Mouse (Mus musculus) ovary, postnatal 36 days (tissue): ENCODE measurements around the gene Olfr518.

Experiments used
- DNase-seq: peaks from one replicate; pipeline ENCODE4 v3.0.0; 2022; ENCODE audit warnings: low spot score, mixed read lengths

Olfr518 gene

DNA sequence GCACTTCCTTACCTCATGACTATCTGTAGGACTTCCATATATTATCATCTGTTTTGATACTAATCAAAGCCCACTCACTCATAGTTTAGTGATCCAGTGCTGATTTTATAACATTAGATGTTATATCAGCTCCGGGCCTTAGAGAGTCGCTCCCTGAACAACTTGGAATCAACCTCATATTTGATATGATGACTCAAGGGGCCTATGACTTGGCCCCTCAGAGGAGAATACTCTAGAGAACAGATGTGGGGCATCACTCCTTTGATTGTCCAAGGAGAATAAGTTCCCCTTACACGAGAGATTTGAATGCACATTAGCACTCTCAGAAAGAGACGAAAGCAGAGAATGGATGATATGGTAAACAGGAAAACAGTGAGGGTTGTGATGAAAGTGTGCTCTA lies at the start of gene Olfr518:
Gene Olfr518 (minus strand): TSS at position 101 of the 400 bp plus-strand sequence.
- no peak for DNase-seq

DNA sequence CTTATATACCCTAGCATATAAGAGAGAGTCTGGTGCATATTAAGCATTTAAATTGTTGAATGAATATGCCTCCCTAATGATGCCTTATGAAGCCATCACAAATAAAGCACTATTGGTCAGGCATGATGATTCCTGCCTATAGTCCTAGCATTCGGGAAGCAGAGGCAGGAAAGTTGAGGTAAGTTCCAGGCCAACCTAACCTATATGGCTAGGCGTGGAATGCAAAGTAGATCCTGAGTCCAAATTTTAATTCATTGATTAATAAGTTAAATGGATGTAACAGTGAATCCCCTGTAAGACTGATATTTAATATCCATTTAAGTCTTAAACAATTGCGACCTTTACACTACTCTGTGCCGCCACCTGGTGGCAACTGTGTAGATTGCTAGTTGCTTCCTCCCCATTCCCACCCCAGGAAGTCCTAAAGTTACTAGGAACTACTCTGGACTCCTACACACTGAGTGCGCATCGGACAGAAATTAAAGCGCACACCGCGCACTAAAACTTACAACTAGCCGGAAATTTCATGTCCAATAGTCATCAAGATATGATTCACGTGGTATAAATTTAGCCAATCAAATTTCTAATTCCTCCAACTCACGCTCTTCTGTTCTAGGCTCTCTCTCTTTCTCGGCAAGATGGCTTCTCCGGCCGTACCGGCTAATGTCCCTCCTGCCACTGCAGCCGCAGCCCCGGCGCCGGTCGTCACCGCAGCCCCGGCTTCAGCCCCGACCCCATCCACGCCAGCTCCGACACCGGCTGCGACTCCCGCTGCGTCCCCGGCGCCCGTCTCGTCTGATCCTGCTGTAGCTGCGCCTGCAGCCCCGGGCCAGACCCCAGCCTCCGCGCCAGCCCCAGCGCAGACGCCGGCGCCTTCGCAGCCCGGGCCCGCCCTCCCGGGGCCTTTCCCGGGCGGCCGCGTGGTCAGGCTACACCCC lies 49.3 kb upstream of the Olfr518 start, which contains the start of gene Eif3f:
Gene Eif3f (plus strand): TSS at position 624 of the 938 bp plus-strand sequence.
- peak; percentile 91 for DNase-seq

DNA sequence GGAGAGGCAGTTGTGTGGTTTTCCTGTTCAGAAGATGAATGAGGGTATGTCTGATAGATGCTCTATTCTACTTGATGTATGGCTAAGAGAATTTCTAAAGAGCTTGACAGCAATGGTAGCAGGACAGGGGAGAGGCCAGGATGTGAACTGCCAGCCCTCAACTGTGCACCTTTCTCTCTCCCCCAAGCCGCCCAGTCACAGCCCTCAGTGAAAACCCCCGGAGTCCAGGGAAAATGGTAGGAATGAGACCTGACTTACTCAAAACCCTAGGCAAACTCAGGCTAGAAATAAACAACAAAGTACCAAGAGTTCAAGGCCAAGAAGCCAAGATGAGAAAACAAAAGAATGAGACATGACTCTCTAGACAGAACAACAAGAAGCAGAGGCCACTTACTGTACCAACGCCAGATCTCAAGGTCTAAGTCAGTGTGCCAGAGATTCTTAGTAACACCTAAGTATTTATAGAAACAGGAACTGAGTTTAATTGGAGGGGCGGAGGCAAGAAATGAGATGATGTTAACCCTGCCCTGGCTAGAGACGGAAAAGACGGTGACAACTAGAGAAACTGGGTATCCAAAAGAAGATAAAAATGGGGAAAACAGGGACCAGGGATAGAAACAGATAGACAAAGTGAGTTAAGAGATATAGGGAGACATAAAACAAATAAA lies 45.1 kb upstream of the Olfr518 start, which contains the start of gene Nlrp10:
Gene Nlrp10 (minus strand): TSS at position 453 of the 668 bp plus-strand sequence.
- DNase-seq = no peak

DNA sequence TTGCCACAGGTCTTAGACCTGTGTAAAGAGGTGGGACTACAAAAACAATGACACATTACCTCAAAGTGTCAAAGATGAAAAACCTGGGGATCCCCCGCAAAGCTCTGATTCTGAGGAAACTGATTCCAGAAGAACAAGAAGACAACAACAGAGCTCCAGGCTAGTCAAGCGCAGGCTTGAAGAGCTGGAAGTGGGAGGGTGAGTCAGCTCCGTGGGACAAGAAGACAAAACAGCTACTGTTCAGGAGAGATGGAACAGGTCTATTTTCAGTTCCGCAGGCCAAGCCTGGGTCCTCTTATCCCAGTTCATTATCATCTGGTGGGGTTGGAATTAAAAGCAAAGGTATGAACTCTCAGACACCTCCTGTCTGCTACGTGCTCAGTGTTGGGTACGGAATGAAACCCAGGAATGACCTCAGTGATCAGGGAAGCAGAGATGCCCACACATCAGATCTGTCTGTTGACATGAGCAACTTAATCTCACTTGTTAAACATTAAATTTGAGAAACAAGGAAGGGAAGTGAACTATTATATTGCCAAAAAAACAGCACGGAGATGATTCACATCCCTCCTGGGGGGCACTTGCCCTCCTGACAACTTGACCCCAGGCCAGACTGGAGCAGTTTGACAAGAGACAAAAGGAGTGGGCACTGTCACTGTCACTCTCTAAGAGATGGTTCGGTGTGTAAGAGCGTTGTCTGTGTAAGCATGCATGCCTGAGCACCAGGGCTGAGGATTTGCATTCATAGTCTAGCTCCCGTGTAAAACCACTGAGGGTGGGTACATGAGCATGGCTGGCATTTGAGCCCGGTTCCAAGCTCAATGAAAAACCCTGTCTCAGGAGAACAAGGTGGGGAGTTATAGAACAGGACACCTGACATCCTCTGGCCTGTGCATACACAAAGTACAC lies 43.7 kb upstream of the Olfr518 start:
- DNase-seq = no peak

DNA sequence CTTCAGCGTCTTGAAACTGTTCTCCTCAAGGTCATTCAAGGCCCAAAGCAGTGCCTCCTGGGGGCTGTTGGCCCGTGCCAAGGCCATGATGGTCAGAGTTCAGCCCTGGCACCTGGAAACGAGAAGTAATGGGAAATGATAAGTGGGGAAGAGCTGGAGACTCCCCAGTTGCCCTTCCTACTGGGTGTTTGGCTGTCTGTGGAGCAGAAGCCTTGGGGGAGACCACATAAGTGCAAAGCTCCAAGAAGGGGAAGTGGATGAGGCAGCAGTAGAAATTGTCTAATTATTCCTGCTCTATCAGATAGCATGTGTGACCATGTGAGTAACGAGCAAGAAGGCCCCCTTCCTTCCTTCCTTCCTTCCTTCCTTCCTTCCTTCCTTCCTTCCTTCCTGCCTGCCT lies 42.2 kb upstream of the Olfr518 start:
- DNase-seq = no peak

DNA sequence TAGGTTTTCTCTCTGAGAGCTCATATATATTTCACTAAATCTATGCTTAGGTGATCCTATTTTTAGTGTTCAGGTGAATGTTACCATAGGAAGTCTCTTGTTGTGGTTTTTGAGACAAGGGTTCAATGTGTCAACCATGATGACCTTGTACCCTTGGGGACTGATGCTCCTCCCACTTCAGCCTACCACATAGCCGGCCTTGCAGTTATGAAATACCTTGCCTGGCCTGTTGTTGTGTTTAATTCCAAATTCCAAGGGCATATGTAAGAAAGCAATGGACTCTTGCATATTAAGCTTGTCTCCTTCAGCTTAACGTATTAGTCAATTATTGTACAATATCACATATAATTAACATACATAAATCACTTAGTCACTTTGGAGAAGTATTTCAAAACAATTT lies 19.2 kb upstream of the Olfr518 start:
- no peak for DNase-seq

DNA sequence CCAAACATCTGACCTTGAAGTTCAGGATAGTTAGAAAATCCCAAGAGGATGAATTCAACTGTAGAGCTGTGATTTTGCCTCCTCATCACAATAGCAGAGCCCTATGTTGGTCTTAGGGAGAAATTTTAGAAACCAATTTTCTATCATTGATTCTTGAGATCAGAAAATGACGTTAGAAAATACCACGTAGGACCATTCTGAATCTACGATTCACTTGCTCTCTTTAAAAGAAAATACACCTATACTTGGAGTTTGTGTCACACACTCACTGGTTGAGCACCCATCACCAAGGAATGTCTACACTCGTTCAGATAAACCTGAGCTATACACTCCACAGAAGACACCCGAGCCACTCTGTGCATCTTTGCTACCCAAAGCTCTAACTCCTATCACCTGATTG lies 9.5 kb upstream of the Olfr518 start, which contains the start of gene Olfr519:
Gene Olfr519 (minus strand): TSS at position 101 of the 400 bp plus-strand sequence.
- no peak for DNase-seq

DNA sequence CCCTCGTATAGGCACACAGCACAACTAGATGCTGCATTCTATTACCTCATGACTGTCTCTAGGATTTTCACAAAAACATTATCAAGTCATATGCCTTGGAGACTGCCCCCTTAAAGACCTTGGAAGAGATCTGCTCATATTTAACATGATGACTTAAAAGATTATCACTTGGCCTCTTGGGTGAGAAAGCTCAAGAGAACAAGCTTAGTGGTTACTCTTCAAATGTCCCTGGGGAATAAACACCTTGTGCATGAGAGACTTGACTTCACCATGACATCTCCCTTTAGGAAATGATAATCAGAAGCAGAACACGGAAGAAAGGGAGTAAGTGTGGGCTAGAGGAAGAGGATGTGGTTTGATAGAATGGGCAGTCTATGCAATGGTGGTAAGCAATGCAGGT lies 12.5 kb downstream of the Olfr518 start, which contains the start of gene Olfr517:
Gene Olfr517 (minus strand): TSS at position 101 of the 400 bp plus-strand sequence.
- no peak for DNase-seq

DNA sequence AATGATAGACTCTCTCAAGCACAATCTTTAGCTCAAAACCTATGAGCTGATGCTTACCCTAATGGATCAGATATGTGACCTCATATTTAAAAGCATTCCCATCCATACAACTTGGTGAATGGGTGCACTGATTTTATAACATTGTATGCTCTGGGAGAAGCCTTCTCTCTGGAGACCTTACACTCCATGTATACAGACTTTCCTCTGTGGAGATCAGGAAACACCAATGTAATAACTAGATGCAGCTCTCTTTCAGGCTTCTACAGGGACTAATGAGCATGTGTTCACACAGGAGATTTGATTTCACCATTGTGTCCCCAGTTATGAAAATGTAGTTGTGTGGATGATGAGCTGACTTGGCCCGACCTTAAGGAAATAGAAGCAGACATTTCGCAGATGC lies 34.4 kb downstream of the Olfr518 start, which contains the start of gene Olfr516:
Gene Olfr516 (minus strand): TSS at position 101 of the 400 bp plus-strand sequence.
- no peak for DNase-seq
